Mouse (Mus musculus) kidney, postnatal 10 days (tissue): ENCODE data around the gene Klhl24.

Source experiments
- DNase-seq: peaks from one replicate; pipeline ENCODE4 v3.0.0; 2021; ENCODE audit warnings: mixed read lengths

The Klhl24 gene

GRCm38 (mm10) chr16:20151991-20152390 lies 54.6 kb downstream of the Klhl24 start:
- no peak for DNase-seq

- no peak for DNase-seq
These were observed 56.4 kb downstream of the Klhl24 start for GRCm38 (mm10) chr16:20153742-20154141.

- no peak for DNase-seq
These were observed 62.8 kb downstream of the Klhl24 start for GRCm38 (mm10) chr16:20160130-20160529.

DNA sequence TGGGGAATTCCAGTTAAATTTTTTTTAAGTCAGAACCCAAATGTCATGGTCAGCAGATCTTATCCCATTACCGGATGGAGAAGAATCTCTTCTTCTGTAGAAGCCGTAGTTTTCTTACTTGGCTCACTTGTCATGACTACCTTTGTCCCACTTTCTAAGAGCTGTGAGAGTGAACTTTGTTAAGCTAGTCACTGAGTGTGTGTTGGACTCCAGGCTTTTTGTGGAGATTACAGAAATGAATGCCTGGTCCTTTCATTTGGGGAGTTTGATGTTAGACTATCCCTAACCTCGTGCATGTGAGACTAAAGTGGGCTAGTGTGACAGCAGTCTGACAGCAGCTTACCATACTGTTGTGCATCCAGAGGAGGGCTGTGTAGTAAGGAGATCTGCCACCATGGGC lies 71.7 kb downstream of the Klhl24 start:
- no peak for DNase-seq

GRCm38 (mm10) chr16:20169471-20170106 lies 72.2 kb downstream of the Klhl24 start:
- DNase-seq: no peak
